In genomic region chr15:80160223-80160622, GRCm38 (mm10) we compare ENCODE assay signal across 10 mouse cellular contexts. TPM values are rescaled to one million over a fixed set of nuclear protein-coding genes. Genes with fewer than 3 reads are reported as not detected.
DNase-seq lines count a peak whose midpoint lies in the region; ATAC-seq and TF ChIP-seq lines count a peak whose summit lies in the region.
"Had no signal": no experiment of that assay in that cellular context is flagged by ENCODE, and none has a peak within 500 bp of the region (broad histone marks: within the 10 kb centered on the region; RNA-seq: fewer than 3 reads in every experiment).

No protein-coding gene starts in this region.

- peak; percentile 36 for DNase-seq in cerebellum, adult 11-12 months
- DNase-seq in cerebellum, postnatal 25 days = no peak
- no peak for DNase-seq in left cerebral cortex, adult 2 months (ENCODE audit: extremely low spot score in 1 of 2, low spot score in 2 of 2)
- DNase-seq in left cerebral cortex, adult 9 months (ENCODE audit: low spot score in 2 of 2) = no peak
- DNase-seq in embryonic facial prominence, embryonic 11.5 days (ENCODE audit: low spot score) = no peak
- no peak for DNase-seq in limb, embryonic 14.5 days (ENCODE audit: low spot score)
- no peak for DNase-seq in T-cell, adult 2 months (ENCODE audit: low spot score)

- H3K4me1 ChIP-seq in embryonic facial prominence, embryonic 11.5 days (ENCODE audit: control insufficient read depth, insufficient read depth, low read length) = peaks cover 5% of the 10 kb centered on the region
- peaks cover 9% of the 10 kb centered on the region for H3K4me1 ChIP-seq in limb, embryonic 14.5 days (ENCODE audit: control insufficient read depth, insufficient read depth, low read length)

- H3K9me3 ChIP-seq in embryonic facial prominence, embryonic 11.5 days (replicated peaks; ENCODE audit: control insufficient read depth, low read length) = no peaks in the 10 kb centered on the region
- no peaks in the 10 kb centered on the region for H3K9me3 ChIP-seq in limb, embryonic 14.5 days (ENCODE audit: control insufficient read depth, low read length)
- H3K9me3 ChIP-seq: heart, embryonic 15.5 days had no signal

- H3K4me2 ChIP-seq in embryonic facial prominence, embryonic 11.5 days (ENCODE audit: low read depth, low read length) = no peak overlapping the region
- H3K4me2 ChIP-seq in limb, embryonic 14.5 days (replicated peaks; ENCODE audit: low read depth, low read length, severe bottlenecking) = no peak overlapping the region
- H3K4me2 ChIP-seq: heart, embryonic 15.5 days; midbrain, embryonic 11.5 days had no signal

- peak overlapping the region; percentile 41 for H3K9ac ChIP-seq in embryonic facial prominence, embryonic 11.5 days (replicated peaks; ENCODE audit: low read length)
- no peak overlapping the region for H3K9ac ChIP-seq in limb, embryonic 14.5 days (ENCODE audit: low read depth, low read length, severe bottlenecking)
- H3K9ac ChIP-seq: heart, embryonic 15.5 days had no signal

- WGBS in embryonic facial prominence, embryonic 11.5 days = 83% methylated on average over 13 of the region's 13 CpGs
- 92% methylated on average over 13 of the region's 13 CpGs for WGBS in limb, embryonic 14.5 days

- no peak for TF ChIP-seq POLR2A in limb, embryonic 14.5 days (IDR thresholded peaks at IDR 0.05; ENCODE audit: borderline replicate concordance, extremely low read depth, insufficient read depth, insufficient read length)

- TF ChIP-seq CTCF in left cerebral cortex, adult 2 months (IDR thresholded peaks at IDR 0.05) = no peak

- H3K36me3 ChIP-seq in embryonic facial prominence, embryonic 11.5 days (replicated peaks; ENCODE audit: control insufficient read depth, insufficient read depth, low read depth, low read length) = peaks cover 15% of the 10 kb centered on the region
- H3K36me3 ChIP-seq in limb, embryonic 14.5 days (ENCODE audit: control insufficient read depth, insufficient read depth, low read length) = peaks cover 79% of the 10 kb centered on the region

- no peak overlapping the region for H3K4me3 ChIP-seq in left cerebral cortex, adult 2 months
- no peak overlapping the region for H3K4me3 ChIP-seq in embryonic facial prominence, embryonic 11.5 days (ENCODE audit: low read depth, low read length)
- no peak overlapping the region for H3K4me3 ChIP-seq in limb, embryonic 14.5 days (replicated peaks; ENCODE audit: low read length)
- H3K4me3 ChIP-seq: heart, embryonic 15.5 days had no signal

- peak overlapping the region; percentile 36 for H3K27ac ChIP-seq in left cerebral cortex, adult 2 months
- peak overlapping the region; percentile 49 for H3K27ac ChIP-seq in embryonic facial prominence, embryonic 11.5 days (replicated peaks; ENCODE audit: low read depth, low read length)
- H3K27ac ChIP-seq in limb, embryonic 14.5 days (replicated peaks; ENCODE audit: low read depth, low read length) = 0 out of 2 replicates have a peak overlapping the region, but pooled peaks have one; percentile 19

- H3K27me3 ChIP-seq in embryonic facial prominence, embryonic 11.5 days (ENCODE audit: control insufficient read depth, insufficient read depth, low read length) = no peaks in the 10 kb centered on the region
- no peaks in the 10 kb centered on the region for H3K27me3 ChIP-seq in limb, embryonic 14.5 days (ENCODE audit: control insufficient read depth, insufficient read depth, low read length)
- H3K27me3 ChIP-seq: heart, embryonic 15.5 days had no signal

- ATAC-seq in embryonic facial prominence, embryonic 11.5 days (replicated peaks; ENCODE audit: insufficient number of reproducible peaks, low FRiP score, low TSS enrichment, low read depth) = no peak
- no peak for ATAC-seq in limb, embryonic 14.5 days (ENCODE audit: low FRiP score, low read depth)
- no peak for ATAC-seq in activated CD4-positive, CD25-positive, alpha-beta regulatory T cell, adult 4 months

- intact Hi-C loops in left cerebral cortex, adult 2 months (cut with DNase I) = no loop called here

RNA-seq across cellular contexts. Expression of gene Mgat3, which starts 13.3 kb away (rescaled TPM):
- 100 to 1,000 TPM; 119 to 129 TPM for total RNA-seq in left cerebral cortex, adult 2 months (2021)
- polyA plus RNA-seq in embryonic facial prominence, embryonic 11.5 days (2014; fragmentation: Nextera tagmentation; extraction: Ambion mirVana) = 9.9 and 10.5 TPM in 2 replicates
- 18.1 and 23.9 TPM in 2 replicates for polyA plus RNA-seq in limb, embryonic 14.5 days (2012; rRNA removed)
- 6.7 and 8.0 TPM in 2 replicates for polyA plus RNA-seq in limb, embryonic 14.5 days (2014; fragmentation: Nextera tagmentation; extraction: Ambion mirVana)
- polyA plus RNA-seq in activated CD4-positive, CD25-positive, alpha-beta regulatory T cell, adult 4 months (2017; shearing (Covaris generic)) = under 1 TPM in 1 of 2 experiments, not detected in 1; 0.13 TPM

RNA-seq across cellular contexts. Expression of gene Tab1, which starts 27.3 kb away (rescaled TPM):
- total RNA-seq in left cerebral cortex, adult 2 months (2021) = 10 to 100 TPM; 23.7 to 26.4 TPM
- polyA plus RNA-seq in embryonic facial prominence, embryonic 11.5 days (2014; fragmentation: Nextera tagmentation; extraction: Ambion mirVana) = 26.8 and 26.9 TPM in 2 replicates
- polyA plus RNA-seq in limb, embryonic 14.5 days (2012; rRNA removed) = 43.1 and 56.5 TPM in 2 replicates
- 34.6 and 39.4 TPM in 2 replicates for polyA plus RNA-seq in limb, embryonic 14.5 days (2014; fragmentation: Nextera tagmentation; extraction: Ambion mirVana)
- 10 to 100 TPM; 10.7 to 14.5 TPM for polyA plus RNA-seq in activated CD4-positive, CD25-positive, alpha-beta regulatory T cell, adult 4 months (2017; shearing (Covaris generic))
